Mouse (Mus musculus) c-Kit-negative CD71-positive TER-119-positive erythroid progenitor cells, embryonic 14.5 days (primary cell): Measurements from ENCODE around the gene Crabp1.

Experiments used
- DNase-seq: peaks from one replicate; pipeline ENCODE4 v3.0.0-alpha.2; 2013; ENCODE audit warnings: low read depth, low spot score

Crabp1 gene

GRCm38 (mm10) chr9:54770140-54770780 is 5.7 kb downstream of the Crabp1 start:
- no peak for DNase-seq

GRCm38 (mm10) chr9:54776451-54776982 is 12.0 kb downstream of the Crabp1 start:
- no peak for DNase-seq

- no peak for DNase-seq
These were observed 14.7 kb downstream of the Crabp1 start for GRCm38 (mm10) chr9:54779280-54779679.

GRCm38 (mm10) chr9:54782504-54782903 is 18.0 kb downstream of the Crabp1 start:
- DNase-seq: no peak

- DNase-seq: no peak
These were observed 19.5 kb downstream of the Crabp1 start for GRCm38 (mm10) chr9:54784003-54784402.

GRCm38 (mm10) chr9:54785215-54785614 is 20.7 kb downstream of the Crabp1 start:
- no peak for DNase-seq

- no peak for DNase-seq
These were observed 21.5 kb downstream of the Crabp1 start for GRCm38 (mm10) chr9:54786083-54786482.

GRCm38 (mm10) chr9:54787760-54788159 is 23.2 kb downstream of the Crabp1 start:
- DNase-seq: no peak

GRCm38 (mm10) chr9:54790271-54790670 is 25.7 kb downstream of the Crabp1 start:
- DNase-seq: no peak

- DNase-seq: no peak
These were observed 37.0 kb downstream of the Crabp1 start for GRCm38 (mm10) chr9:54801460-54801961.

GRCm38 (mm10) chr9:54802749-54803679 is 38.5 kb downstream of the Crabp1 start:
- DNase-seq: no peak

- no peak for DNase-seq
These were observed 39.8 kb downstream of the Crabp1 start for GRCm38 (mm10) chr9:54804351-54804750.

- no peak for DNase-seq
These were observed 43.2 kb downstream of the Crabp1 start for GRCm38 (mm10) chr9:54807761-54808160.

- DNase-seq: no peak
These were observed 45.4 kb downstream of the Crabp1 start for GRCm38 (mm10) chr9:54809953-54810352.

GRCm38 (mm10) chr9:54816508-54817201 is 52.1 kb downstream of the Crabp1 start:
- DNase-seq: no peak

- no peak for DNase-seq
These were observed 57.0 kb downstream of the Crabp1 start for GRCm38 (mm10) chr9:54821442-54822100.
